Mouse (Mus musculus) thymus, adult 2 months (tissue): ENCODE measurements around the gene Uhrf2.

Experiments
- CTCF ChIP-seq: fragments of 200-500 bp; IDR thresholded peaks from 2 replicates; pipeline ENCODE4 v1.5.1; 2012; ENCODE audit warnings: mild to moderate bottlenecking, control low read depth, low read length, moderate library complexity, borderline replicate concordance; ENCODE audit not compliant: control insufficient read depth, poor library complexity, insufficient read depth; ENCODE audit errors: extremely low read depth
- POLR2A ChIP-seq: fragments of 200-500 bp; IDR thresholded peaks from 2 replicates; pipeline ENCODE4 v1.6.1; 2012; ENCODE audit warnings: mild to moderate bottlenecking, low read length, control low read depth, moderate library complexity; ENCODE audit not compliant: control insufficient read depth, poor library complexity, insufficient read depth; ENCODE audit errors: extremely low read depth

GRCm38 (mm10) chr19:30112961-30113688, 82.8 kb downstream of the Uhrf2 start:
- TF ChIP-seq CTCF (no peak), POLR2A (no peak)
